Mouse (Mus musculus): ENCODE data around the gene Klk14. TPM values are rescaled to one million over a fixed set of nuclear protein-coding genes. Genes with fewer than 3 reads are reported as not detected.

The Klk14 gene
- polyA plus RNA-seq, 1 experiment from 2014 or later: not detected

Other genes starting within 250 kb of the Klk14 start
- gene Cldnd2, start 249.6 kb upstream of the Klk14 start, polyA plus RNA-seq (2015; fragmentation: Nextera tagmentation; extraction: Ambion mirVana): not detected in 2 replicates
- gene Etfb, start 246.3 kb upstream of the Klk14 start, polyA plus RNA-seq (2015; fragmentation: Nextera tagmentation; extraction: Ambion mirVana): 142 TPM in 2 replicates
- 0.48 TPM in 1 of 2 replicates, not detected in the other for gene Gm45233, start 246.3 kb upstream of the Klk14 start, polyA plus RNA-seq (2015; fragmentation: Nextera tagmentation; extraction: Ambion mirVana)
- gene Vsig10l, start 227.3 kb upstream of the Klk14 start, polyA plus RNA-seq (2015; fragmentation: Nextera tagmentation; extraction: Ambion mirVana): 7.8 and 10.3 TPM in 2 replicates
- gene Iglon5, start 200.3 kb upstream of the Klk14 start, polyA plus RNA-seq (2015; fragmentation: Nextera tagmentation; extraction: Ambion mirVana): 6.3 and 7.5 TPM in 2 replicates
- gene 4931406B18Rik, start 184.5 kb upstream of the Klk14 start, polyA plus RNA-seq (2015; fragmentation: Nextera tagmentation; extraction: Ambion mirVana): 0.04 TPM in 1 of 2 replicates, not detected in the other
- 0.35 and 1.1 TPM in 2 replicates for gene Cd33, start 146.0 kb upstream of the Klk14 start, polyA plus RNA-seq (2015; fragmentation: Nextera tagmentation; extraction: Ambion mirVana)
- 10.3 and 11.1 TPM in 2 replicates for gene Zfp658, start 128.2 kb upstream of the Klk14 start, polyA plus RNA-seq (2015; fragmentation: Nextera tagmentation; extraction: Ambion mirVana)
- gene Zfp719, start 110.8 kb upstream of the Klk14 start, polyA plus RNA-seq (2015; fragmentation: Nextera tagmentation; extraction: Ambion mirVana): 16.4 and 17.7 TPM in 2 replicates
- 0.46 TPM in 1 of 2 replicates, not detected in the other for gene Zfp819, start 83.2 kb upstream of the Klk14 start, polyA plus RNA-seq (2015; fragmentation: Nextera tagmentation; extraction: Ambion mirVana)
- gene Ceacam18, start 55.7 kb upstream of the Klk14 start, polyA plus RNA-seq (2015; fragmentation: Nextera tagmentation; extraction: Ambion mirVana): not detected in 2 replicates
- gene Siglece, start 30.3 kb upstream of the Klk14 start, polyA plus RNA-seq (2015; fragmentation: Nextera tagmentation; extraction: Ambion mirVana): 0.24 and 0.28 TPM in 2 replicates
- 20.3 and 21.8 TPM in 2 replicates for gene Ctu1, start 18.4 kb upstream of the Klk14 start, polyA plus RNA-seq (2015; fragmentation: Nextera tagmentation; extraction: Ambion mirVana)
- gene Klk13, start 22.1 kb downstream of the Klk14 start, polyA plus RNA-seq (2015; fragmentation: Nextera tagmentation; extraction: Ambion mirVana): not detected in 2 replicates
- gene Klk12, start 78.5 kb downstream of the Klk14 start, polyA plus RNA-seq (2015; fragmentation: Nextera tagmentation; extraction: Ambion mirVana): not detected in 2 replicates
- gene Klk11, start 84.2 kb downstream of the Klk14 start, polyA plus RNA-seq (2015; fragmentation: Nextera tagmentation; extraction: Ambion mirVana): not detected in 2 replicates
- gene Klk10, start 90.6 kb downstream of the Klk14 start, polyA plus RNA-seq (2015; fragmentation: Nextera tagmentation; extraction: Ambion mirVana): not detected in 2 replicates
- 0.13 and 0.20 TPM in 2 replicates for gene Klk9, start 101.5 kb downstream of the Klk14 start, polyA plus RNA-seq (2015; fragmentation: Nextera tagmentation; extraction: Ambion mirVana)
- gene Klk8, start 107.2 kb downstream of the Klk14 start, polyA plus RNA-seq (2015; fragmentation: Nextera tagmentation; extraction: Ambion mirVana): 4.5 and 4.9 TPM in 2 replicates
- not detected in 2 replicates for gene Klk7, start 120.9 kb downstream of the Klk14 start, polyA plus RNA-seq (2015; fragmentation: Nextera tagmentation; extraction: Ambion mirVana)
- not detected in 2 replicates for gene Klk6, start 134.1 kb downstream of the Klk14 start, polyA plus RNA-seq (2015; fragmentation: Nextera tagmentation; extraction: Ambion mirVana)
- not detected in 2 replicates for gene Klk5, start 151.6 kb downstream of the Klk14 start, polyA plus RNA-seq (2015; fragmentation: Nextera tagmentation; extraction: Ambion mirVana)
- gene Klk4, start 190.7 kb downstream of the Klk14 start, polyA plus RNA-seq (2015; fragmentation: Nextera tagmentation; extraction: Ambion mirVana): not detected in 2 replicates
- gene Klk15, start 243.3 kb downstream of the Klk14 start, polyA plus RNA-seq (2015; fragmentation: Nextera tagmentation; extraction: Ambion mirVana): not detected in 2 replicates

Data from midbrain, embryonic 13.5 days (tissue).